ENCODE assay signal across 28 mouse cellular contexts in the genomic region with DNA sequence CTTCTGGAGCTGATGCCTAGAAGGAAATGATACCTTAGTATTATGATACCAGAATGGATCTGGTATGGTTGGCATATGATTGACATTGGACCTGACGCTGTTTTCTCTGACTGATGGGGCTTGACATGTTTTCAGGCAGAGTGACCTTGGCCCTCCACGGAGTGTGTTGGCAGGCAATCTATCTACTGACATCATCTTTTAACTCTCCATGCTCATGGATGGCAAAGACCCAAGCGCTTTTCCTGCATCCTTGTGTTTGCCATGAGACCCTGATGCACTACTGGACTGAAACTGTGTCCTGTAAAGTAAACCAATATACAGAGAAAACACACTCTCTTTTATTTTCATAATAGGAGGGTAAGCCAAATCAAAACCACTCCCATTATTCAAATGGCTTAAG.
DNase-seq lines count a peak whose midpoint lies in the region; ATAC-seq and TF ChIP-seq lines count a peak whose summit lies in the region.
"Had no signal": no experiment of that assay in that cellular context is flagged by ENCODE, and none has a peak within 500 bp of the region (broad histone marks: within the 10 kb centered on the region; RNA-seq: fewer than 3 reads in every experiment).

No protein-coding gene starts in this region.

- no peaks in the 10 kb centered on the region for H3K27me3 ChIP-seq in midbrain, postnatal 0 days (ENCODE audit: insufficient read depth, low read length)
- H3K27me3 ChIP-seq in midbrain, embryonic 13.5 days = no peaks in the 10 kb centered on the region
- H3K27me3 ChIP-seq: CH12.LX; hindbrain, embryonic 13.5 days; limb, embryonic 15.5 days; liver, embryonic 13.5 days; neural tube, embryonic 15.5 days; stomach, embryonic 15.5 days had no signal

- H3K4me3 ChIP-seq in midbrain, postnatal 0 days (ENCODE audit: low read depth, low read length) = no peak overlapping the region
- no peak overlapping the region for H3K4me3 ChIP-seq in midbrain, embryonic 13.5 days (replicated peaks)
- H3K4me3 ChIP-seq: forebrain, embryonic 10.5 days; hindbrain, embryonic 13.5 days; limb, embryonic 10.5 days; limb, embryonic 15.5 days; liver, embryonic 13.5 days; neural tube, embryonic 15.5 days; stomach, embryonic 15.5 days had no signal

- no peak overlapping the region for H3K9ac ChIP-seq in midbrain, postnatal 0 days (replicated peaks; ENCODE audit: low read length, poor library complexity, severe bottlenecking)
- H3K9ac ChIP-seq in midbrain, embryonic 13.5 days (replicated peaks) = no peak overlapping the region
- H3K9ac ChIP-seq: hindbrain, embryonic 13.5 days; limb, embryonic 15.5 days; liver, embryonic 13.5 days; neural tube, embryonic 15.5 days; stomach, embryonic 15.5 days had no signal

- no peak for ATAC-seq in midbrain, postnatal 0 days (ENCODE audit: low FRiP score)
- no peak for ATAC-seq in midbrain, embryonic 13.5 days
- no peak for ATAC-seq in megakaryocyte progenitor cell, adult 5-6 weeks (replicated peaks; ENCODE audit: poor library complexity)
- ATAC-seq: forebrain, embryonic 16.5 days; intestine, postnatal 0 days; lung, postnatal 0 days had no signal

- H3K9me3 ChIP-seq in midbrain, postnatal 0 days (ENCODE audit: low read length) = no peaks in the 10 kb centered on the region
- no peaks in the 10 kb centered on the region for H3K9me3 ChIP-seq in midbrain, embryonic 13.5 days
- H3K9me3 ChIP-seq: forebrain, embryonic 10.5 days; hindbrain, embryonic 13.5 days; limb, embryonic 10.5 days; limb, embryonic 15.5 days; liver, embryonic 13.5 days; neural tube, embryonic 15.5 days; stomach, embryonic 15.5 days had no signal

- no peaks in the 10 kb centered on the region for H3K36me3 ChIP-seq in midbrain, postnatal 0 days (ENCODE audit: insufficient read depth, low read length)
- H3K36me3 ChIP-seq in midbrain, embryonic 13.5 days = no peaks in the 10 kb centered on the region
- H3K36me3 ChIP-seq: forebrain, embryonic 10.5 days; hindbrain, embryonic 13.5 days; limb, embryonic 10.5 days; limb, embryonic 15.5 days; liver, embryonic 13.5 days; neural tube, embryonic 15.5 days; stomach, embryonic 15.5 days had no signal

- H3K4me2 ChIP-seq in midbrain, postnatal 0 days (ENCODE audit: low read depth, low read length, poor library complexity, severe bottlenecking) = no peak overlapping the region
- no peak overlapping the region for H3K4me2 ChIP-seq in midbrain, embryonic 13.5 days (replicated peaks)
- H3K4me2 ChIP-seq: hindbrain, embryonic 13.5 days; limb, embryonic 15.5 days; liver, embryonic 13.5 days; neural tube, embryonic 15.5 days; stomach, embryonic 15.5 days had no signal

- intact Hi-C loops in heart, postnatal 10 days (cut with DNase I) = no loop called here
- intact Hi-C loops in heart, postnatal 14 days (cut with DNase I) = no loop called here

- no peak for TF ChIP-seq CTCF in midbrain, postnatal 0 days (IDR thresholded peaks at IDR 0.05)

- H3K27ac ChIP-seq in midbrain, postnatal 0 days (ENCODE audit: low read depth, low read length) = no peak overlapping the region
- no peak overlapping the region for H3K27ac ChIP-seq in midbrain, embryonic 13.5 days
- H3K27ac ChIP-seq: forebrain, embryonic 10.5 days; hindbrain, embryonic 13.5 days; limb, embryonic 10.5 days; limb, embryonic 15.5 days; liver, embryonic 13.5 days; neural tube, embryonic 15.5 days had no signal

- WGBS in midbrain, postnatal 0 days = 83% methylated on average over 3 of the region's 3 CpGs
- WGBS in midbrain, embryonic 13.5 days = 84% methylated on average over 3 of the region's 3 CpGs

- H3K4me1 ChIP-seq in midbrain, postnatal 0 days (ENCODE audit: insufficient read depth, low read length) = no peaks in the 10 kb centered on the region
- no peaks in the 10 kb centered on the region for H3K4me1 ChIP-seq in midbrain, embryonic 13.5 days (replicated peaks)
- H3K4me1 ChIP-seq: forebrain, embryonic 10.5 days; hindbrain, embryonic 13.5 days; limb, embryonic 10.5 days; liver, embryonic 13.5 days; neural tube, embryonic 15.5 days; stomach, embryonic 15.5 days had no signal

- DNase-seq in adrenal gland, adult 2 months = peak; percentile 10
- no peak for DNase-seq in adrenal gland, adult 18-20 months (ENCODE audit: low spot score in 2 of 2)
- DNase-seq in heart, postnatal 10 days = peak; percentile 9
- no peak for DNase-seq in heart, postnatal 14 days
- DNase-seq in midbrain, postnatal 0 days (ENCODE audit: low spot score) = peak; percentile 18
- DNase-seq in urinary bladder, postnatal 4 days (ENCODE audit: low spot score in 2 of 2) = no peak
- DNase-seq: cerebellum, adult 9-10 months; gastrocnemius, postnatal 10 days; heart, postnatal 36 days; liver, embryonic 13.5 days; lung, adult 18-20 months; lung, postnatal 4 days; midbrain, embryonic 14.5 days; right cerebral cortex, postnatal 25 days; thymus, adult 18-20 months; thymus, postnatal 25 days had no signal

Comparison
In these comparisons a context has a peak if more than half of its experiments do, and no peak if none do; other contexts are left out.
1. DNase-seq: peak in adrenal gland, adult 2 months (single experiment), heart, postnatal 10 days (2 of 2) and midbrain, postnatal 0 days (single experiment); none in adrenal gland, adult 18-20 months (0 of 2), heart, postnatal 14 days (0 of 2) and urinary bladder, postnatal 4 days (0 of 2).